Mouse (Mus musculus) embryo, embryonic 10.5 days (tissue): Measurements from ENCODE around the gene Gpatch8.
"Not testable (repeated sequence)": the region's sequence is repeated elsewhere in the genome, so short reads cannot be mapped to it uniquely, and the experiment has no call there.

Source experiments
- DNase-seq: peaks from one replicate; pipeline ENCODE4 v3.0.0-alpha.2; 2015; ENCODE audit warnings: low spot score

The Gpatch8 gene

GRCm38 (mm10) chr11:102568756-102569377 lies 12.7 kb upstream of the Gpatch8 start:
- no peak for DNase-seq

- DNase-seq, result no peak
Measured at GRCm38 (mm10) chr11:102568191-102568590, 12.0 kb upstream of the Gpatch8 start.

- no peak for DNase-seq
Measured at GRCm38 (mm10) chr11:102567723-102568122, 11.5 kb upstream of the Gpatch8 start.

- DNase-seq, result no peak
Measured at GRCm38 (mm10) chr11:102567157-102567556, 11.0 kb upstream of the Gpatch8 start.

GRCm38 (mm10) chr11:102566290-102566689 lies 10.1 kb upstream of the Gpatch8 start:
- DNase-seq, result no peak

- DNase-seq, result no peak
Measured at GRCm38 (mm10) chr11:102565741-102566140, 9.5 kb upstream of the Gpatch8 start.

GRCm38 (mm10) chr11:102564952-102565671 lies 8.9 kb upstream of the Gpatch8 start:
- DNase-seq, result not testable (repeated sequence)

GRCm38 (mm10) chr11:102558704-102559103 lies 2.5 kb upstream of the Gpatch8 start:
- DNase-seq, result no peak

GRCm38 (mm10) chr11:102557386-102557785 lies 1.2 kb upstream of the Gpatch8 start:
- DNase-seq, result no peak

GRCm38 (mm10) chr11:102556716-102557074 lies 503 bp upstream of the Gpatch8 start:
- DNase-seq, result no peak

- peak; percentile 53 for DNase-seq
Measured at GRCm38 (mm10) chr11:102555400-102556030, 677 bp downstream of the Gpatch8 start.

- DNase-seq, result no peak
Measured at GRCm38 (mm10) chr11:102552051-102552450, 4.1 kb downstream of the Gpatch8 start.

GRCm38 (mm10) chr11:102551176-102551575 lies 5.0 kb downstream of the Gpatch8 start:
- DNase-seq, result no peak

- no peak for DNase-seq
Measured at GRCm38 (mm10) chr11:102541471-102541870, 14.7 kb downstream of the Gpatch8 start.

- DNase-seq, result not testable (repeated sequence)
Measured at GRCm38 (mm10) chr11:102540286-102540685, 15.9 kb downstream of the Gpatch8 start.

GRCm38 (mm10) chr11:102539690-102540089 lies 16.5 kb downstream of the Gpatch8 start:
- DNase-seq, result no peak

GRCm38 (mm10) chr11:102536210-102536609 lies 20.0 kb downstream of the Gpatch8 start:
- DNase-seq, result no peak

- no peak for DNase-seq
Measured at GRCm38 (mm10) chr11:102534078-102534477, 22.1 kb downstream of the Gpatch8 start.

GRCm38 (mm10) chr11:102531425-102531824 lies 24.8 kb downstream of the Gpatch8 start:
- DNase-seq, result no peak

- DNase-seq, result no peak
Measured at GRCm38 (mm10) chr11:102514793-102515424, 41.3 kb downstream of the Gpatch8 start.

GRCm38 (mm10) chr11:102510226-102510625 lies 46.0 kb downstream of the Gpatch8 start:
- DNase-seq, result peak; percentile 16

- DNase-seq, result no peak
Measured at GRCm38 (mm10) chr11:102496732-102497131, 59.5 kb downstream of the Gpatch8 start.

- no peak for DNase-seq
Measured at GRCm38 (mm10) chr11:102496206-102496605, 60.0 kb downstream of the Gpatch8 start.
